In the genomic region with DNA sequence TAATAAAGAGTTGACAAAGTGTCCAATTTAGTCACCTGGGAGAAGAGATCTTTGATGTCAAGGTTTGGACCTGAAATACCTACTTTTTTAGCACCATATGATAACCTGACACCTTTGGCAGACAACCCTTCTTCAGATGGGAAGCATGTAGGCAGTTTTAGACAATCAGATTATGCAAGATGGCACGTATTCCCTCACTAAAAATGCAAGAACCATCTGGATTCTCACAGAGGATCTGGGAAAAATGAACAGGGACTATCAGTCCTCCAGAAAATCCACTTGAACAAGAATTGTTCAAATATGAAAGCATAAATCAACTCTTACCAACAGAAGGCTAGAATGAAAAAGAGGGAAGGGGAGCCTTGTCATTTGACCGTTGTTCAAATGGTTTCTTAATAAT, we compare ENCODE assay signal across 23 mouse cellular contexts.
DNase-seq lines count a peak whose midpoint lies in the region; ATAC-seq lines count a peak whose summit lies in the region.
"Had no signal": no experiment of that assay in that cellular context is flagged by ENCODE, and none has a peak within 500 bp of the region (broad histone marks: within the 10 kb centered on the region; RNA-seq: fewer than 3 reads in every experiment).

No protein-coding gene starts in this region.

- no peak for DNase-seq in frontal cortex, postnatal 25 days (ENCODE audit: low spot score in 2 of 2)
- peak; percentile 29 for DNase-seq in layer of hippocampus, adult 9-11 months
- no peak for DNase-seq in layer of hippocampus, adult 11-12 months (ENCODE audit: low spot score)
- DNase-seq in brain, adult 2 months (ENCODE audit: low read depth, low spot score) = peak; percentile 69
- peak; percentile 64 for DNase-seq in telencephalon, adult 2 months (ENCODE audit: low read depth, low spot score)
- no peak for DNase-seq in embryo, embryonic 9.5 days (ENCODE audit: extremely low spot score)
- DNase-seq: adrenal gland, adult 8-10 months; adrenal gland, postnatal 14 days; adrenal gland, postnatal 36 days; B cell, adult 2 months; cerebellum, adult 11-12 months; cerebellum, adult 2 months; cerebellum, adult 9-10 months; cerebellum, postnatal 10 days; cerebellum, postnatal 25 days; embryo, embryonic 11 days; forebrain, postnatal 0 days had no signal

- ATAC-seq in frontal cortex, adult (ENCODE audit: low TSS enrichment) = peak; percentile 88
- ATAC-seq: activated CD4-positive, CD25-positive, alpha-beta regulatory T cell, adult 4 months; CD4-positive, CD25-positive, alpha-beta regulatory T cell, adult 4 months; forebrain, embryonic 13.5 days; forebrain, embryonic 15.5 days; forebrain, postnatal 0 days; Patski had no signal

Comparison
In these comparisons a context has a peak if more than half of its experiments do, and no peak if none do; other contexts are left out.
1. DNase-seq: peak in layer of hippocampus, adult 9-11 months (single experiment), brain, adult 2 months (single experiment) and telencephalon, adult 2 months (single experiment); none in frontal cortex, postnatal 25 days (0 of 2), layer of hippocampus, adult 11-12 months (single experiment) and embryo, embryonic 9.5 days (single experiment).